Mouse (Mus musculus): ENCODE results near the gene Tcp10c. TPM values are rescaled to one million over a fixed set of nuclear protein-coding genes. Genes with fewer than 3 reads are reported as not detected.

The Tcp10c gene
- not detected for polyA plus RNA-seq (2017; shearing (Covaris generic))

DNA sequence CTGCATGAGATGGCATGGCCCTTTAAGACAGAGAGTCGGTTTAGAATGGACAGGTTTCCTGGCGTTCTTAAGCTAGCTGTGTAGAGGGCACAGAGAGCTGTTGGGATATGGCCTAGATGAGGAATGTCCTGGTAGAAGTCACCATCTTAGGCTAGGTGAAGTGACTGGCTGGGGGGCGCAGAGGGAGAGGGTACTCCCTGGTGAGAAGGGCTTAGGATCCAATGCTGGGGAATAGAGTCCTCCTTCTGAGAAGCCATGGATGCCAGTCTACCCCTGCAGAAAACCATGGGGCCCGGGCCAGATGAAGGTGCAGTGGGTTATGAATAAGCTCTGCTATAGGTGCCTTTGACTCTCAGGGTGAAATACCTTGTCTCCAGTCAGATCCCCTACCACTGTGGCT lies at the start of gene Tcp10c:
Tcp10c (plus strand) TSS at position 52 of the 400 bp plus-strand sequence.

Other genes starting within 250 kb of the Tcp10c start
- not detected for gene Unc93a, start 222.8 kb upstream of the Tcp10c start, polyA plus RNA-seq (2017; shearing (Covaris generic))
- gene Smok2a, start 133.4 kb upstream of the Tcp10c start, polyA plus RNA-seq (2017; shearing (Covaris generic)) = not detected
- not detected for gene Smok2b, start 124.3 kb upstream of the Tcp10c start, polyA plus RNA-seq (2017; shearing (Covaris generic))

Data from CD4-positive, CD25-positive, alpha-beta regulatory T cell, adult 9 weeks (primary cell).